In genomic region chr2:32235433-32235832, GRCm38 (mm10) we compare ENCODE assay signal across 7 mouse cellular contexts. TPM values are rescaled to one million over a fixed set of nuclear protein-coding genes. Genes with fewer than 3 reads are reported as not detected.
DNase-seq lines count a peak whose midpoint lies in the region; ATAC-seq and TF ChIP-seq lines count a peak whose summit lies in the region.

No protein-coding gene starts in this region.

- ATAC-seq in lung, embryonic 16.5 days (ENCODE audit: low read depth) = no peak
- no peak for ATAC-seq in limb, embryonic 12.5 days (ENCODE audit: insufficient number of reproducible peaks, insufficient read depth, low FRiP score, low TSS enrichment, low read depth)
- no peak for ATAC-seq in stomach, embryonic 15.5 days (ENCODE audit: insufficient read depth, low FRiP score, low read depth)

- H3K36me3 ChIP-seq in lung, embryonic 16.5 days (ENCODE audit: control insufficient read depth, insufficient read depth, low read length) = peaks cover 29% of the 10 kb centered on the region
- peaks cover 53% of the 10 kb centered on the region for H3K36me3 ChIP-seq in limb, embryonic 12.5 days
- H3K36me3 ChIP-seq in stomach, embryonic 15.5 days = peaks cover 34% of the 10 kb centered on the region

- no peak for DNase-seq in lung, postnatal 4 days
- no peak for DNase-seq in layer of hippocampus, postnatal 14 days (ENCODE audit: low spot score in 2 of 2)
- DNase-seq in left cerebral cortex, postnatal 14 days (ENCODE audit: low spot score in 2 of 2) = no peak

- H3K4me3 ChIP-seq in lung, embryonic 16.5 days (ENCODE audit: low read length) = peak overlapping the region; percentile 75
- peak overlapping the region; percentile 94 for H3K4me3 ChIP-seq in embryonic fibroblast, embryonic 13.5 days (ENCODE audit: insufficient read depth, low read length)
- peak overlapping the region; percentile 65 for H3K4me3 ChIP-seq in limb, embryonic 12.5 days (replicated peaks)
- H3K4me3 ChIP-seq in stomach, embryonic 15.5 days (replicated peaks) = peak overlapping the region; percentile 67

- no peaks in the 10 kb centered on the region for H3K9me3 ChIP-seq in lung, embryonic 16.5 days (ENCODE audit: control insufficient read depth, low read length)
- no peaks in the 10 kb centered on the region for H3K9me3 ChIP-seq in limb, embryonic 12.5 days
- H3K9me3 ChIP-seq in stomach, embryonic 15.5 days = no peaks in the 10 kb centered on the region

- peak overlapping the region; percentile 83 for H3K4me2 ChIP-seq in lung, embryonic 16.5 days (ENCODE audit: low read depth, low read length)
- peak overlapping the region; percentile 79 for H3K4me2 ChIP-seq in limb, embryonic 12.5 days
- H3K4me2 ChIP-seq in stomach, embryonic 15.5 days = peak overlapping the region; percentile 85

- H3K4me1 ChIP-seq in lung, embryonic 16.5 days (replicated peaks; ENCODE audit: control insufficient read depth, insufficient read depth, low read length) = peaks cover 20% of the 10 kb centered on the region
- peaks cover 10% of the 10 kb centered on the region; the same call in 1 of the 2 replicates for H3K4me1 ChIP-seq in embryonic fibroblast, embryonic 13.5 days (ENCODE audit: control insufficient read depth, insufficient read depth, low read length)
- peaks cover 17% of the 10 kb centered on the region for H3K4me1 ChIP-seq in limb, embryonic 12.5 days (replicated peaks)
- H3K4me1 ChIP-seq in stomach, embryonic 15.5 days = peaks cover 13% of the 10 kb centered on the region; the same call in 1 of the 2 replicates

- TF ChIP-seq CTCF in embryonic fibroblast, embryonic 13.5 days (IDR thresholded peaks at IDR 0.05; ENCODE audit: borderline replicate concordance, insufficient read depth, low read length) = no peak

- TF ChIP-seq POLR2A in embryonic fibroblast, embryonic 13.5 days (IDR thresholded peaks at IDR 0.05; ENCODE audit: low read depth, low read length) = no peak

- H3K27ac ChIP-seq in lung, embryonic 16.5 days (ENCODE audit: low read length) = peak overlapping the region; percentile 89; the same call in 1 of the 2 replicates
- H3K27ac ChIP-seq in embryonic fibroblast, embryonic 13.5 days (ENCODE audit: insufficient read depth, low read length) = peak overlapping the region; percentile 87
- H3K27ac ChIP-seq in limb, embryonic 12.5 days = peak overlapping the region; percentile 91
- H3K27ac ChIP-seq in stomach, embryonic 15.5 days = peak overlapping the region; percentile 92

- peak overlapping the region; percentile 79 for H3K9ac ChIP-seq in lung, embryonic 16.5 days (ENCODE audit: low read length)
- H3K9ac ChIP-seq in limb, embryonic 12.5 days (replicated peaks) = peak overlapping the region; percentile 76
- H3K9ac ChIP-seq in stomach, embryonic 15.5 days = peak overlapping the region; percentile 49; the same call in 1 of the 2 replicates

- no peaks in the 10 kb centered on the region for H3K27me3 ChIP-seq in lung, embryonic 16.5 days (ENCODE audit: control insufficient read depth, insufficient read depth, low read depth, low read length)
- H3K27me3 ChIP-seq in limb, embryonic 12.5 days = no peaks in the 10 kb centered on the region
- H3K27me3 ChIP-seq in stomach, embryonic 15.5 days (replicated peaks) = no peaks in the 10 kb centered on the region

- intact Hi-C loops in left cerebral cortex, postnatal 14 days (cut with DNase I) = loop anchor here (5.0 kb wide), 1 partner anchor 52 kb away; the partner anchor contains the start of genes Golga2 and Swi5

- WGBS in lung, embryonic 16.5 days = 26% methylated on average over 7 of the region's 7 CpGs
- WGBS in limb, embryonic 12.5 days = 38% methylated on average over 7 of the region's 7 CpGs
- WGBS in stomach, embryonic 15.5 days = 23% methylated on average over 7 of the region's 7 CpGs

RNA-seq across cellular contexts. Expression of gene Pomt1, which starts 1.0 kb away (rescaled TPM):
- 23.0 and 24.1 TPM in 2 replicates for polyA plus RNA-seq in lung, embryonic 16.5 days (2015; fragmentation: Nextera tagmentation; extraction: Ambion mirVana)
- 19.3 and 22.8 TPM in 2 replicates for polyA plus RNA-seq in embryonic fibroblast, embryonic 13.5 days (2011; ENCODE audit: insufficient read length, low read depth, missing spikeins)
- polyA plus RNA-seq in limb, embryonic 12.5 days (2016; fragmentation: Nextera tagmentation; extraction: Ambion mirVana) = 26.8 and 29.4 TPM in 2 replicates
- polyA plus RNA-seq in stomach, embryonic 15.5 days (2015; fragmentation: Nextera tagmentation; extraction: Ambion mirVana) = 23.5 and 27.8 TPM in 2 replicates
- 10 to 100 TPM; 22.4 to 23.6 TPM for total RNA-seq in layer of hippocampus, postnatal 14 days (2021)
- total RNA-seq in left cerebral cortex, postnatal 14 days (2021) = 10 to 100 TPM; 21.6 to 23.7 TPM

RNA-seq across cellular contexts. Expression of gene Uck1, which starts 24.5 kb away (rescaled TPM):
- 60.8 and 63.8 TPM in 2 replicates for polyA plus RNA-seq in lung, embryonic 16.5 days (2015; fragmentation: Nextera tagmentation; extraction: Ambion mirVana)
- polyA plus RNA-seq in embryonic fibroblast, embryonic 13.5 days (2011; ENCODE audit: insufficient read length, low read depth, missing spikeins) = 20.5 and 22.1 TPM in 2 replicates
- polyA plus RNA-seq in limb, embryonic 12.5 days (2016; fragmentation: Nextera tagmentation; extraction: Ambion mirVana) = 64.8 and 65.3 TPM in 2 replicates
- 59.6 and 65.4 TPM in 2 replicates for polyA plus RNA-seq in stomach, embryonic 15.5 days (2015; fragmentation: Nextera tagmentation; extraction: Ambion mirVana)
- total RNA-seq in layer of hippocampus, postnatal 14 days (2021) = 10 to 100 TPM; 55.5 to 59.2 TPM
- total RNA-seq in left cerebral cortex, postnatal 14 days (2021) = 10 to 100 TPM; 57.5 to 64.7 TPM

RNA-seq across cellular contexts. Expression of gene Golga2, which starts 51.8 kb away (rescaled TPM):
- 25.8 and 27.9 TPM in 2 replicates for polyA plus RNA-seq in lung, embryonic 16.5 days (2015; fragmentation: Nextera tagmentation; extraction: Ambion mirVana)
- 73.1 and 78.9 TPM in 2 replicates for polyA plus RNA-seq in embryonic fibroblast, embryonic 13.5 days (2011; ENCODE audit: insufficient read length, low read depth, missing spikeins)
- 24.9 and 28.4 TPM in 2 replicates for polyA plus RNA-seq in limb, embryonic 12.5 days (2016; fragmentation: Nextera tagmentation; extraction: Ambion mirVana)
- 24.9 and 25.2 TPM in 2 replicates for polyA plus RNA-seq in stomach, embryonic 15.5 days (2015; fragmentation: Nextera tagmentation; extraction: Ambion mirVana)
- total RNA-seq in layer of hippocampus, postnatal 14 days (2021) = 10 to 100 TPM; 73.8 to 86.1 TPM
- 10 to 100 TPM; 78.9 to 83.9 TPM for total RNA-seq in left cerebral cortex, postnatal 14 days (2021)

RNA-seq across cellular contexts. Expression of gene Swi5, which starts 52.4 kb away (rescaled TPM):
- 396 and 415 TPM in 2 replicates for polyA plus RNA-seq in lung, embryonic 16.5 days (2015; fragmentation: Nextera tagmentation; extraction: Ambion mirVana)
- polyA plus RNA-seq in embryonic fibroblast, embryonic 13.5 days (2011; ENCODE audit: insufficient read length, low read depth, missing spikeins) = 474 and 541 TPM in 2 replicates
- 368 and 439 TPM in 2 replicates for polyA plus RNA-seq in limb, embryonic 12.5 days (2016; fragmentation: Nextera tagmentation; extraction: Ambion mirVana)
- polyA plus RNA-seq in stomach, embryonic 15.5 days (2015; fragmentation: Nextera tagmentation; extraction: Ambion mirVana) = 418 and 429 TPM in 2 replicates
- 100 to 1,000 TPM; 210 to 223 TPM for total RNA-seq in layer of hippocampus, postnatal 14 days (2021)
- 100 to 1,000 TPM; 204 to 219 TPM for total RNA-seq in left cerebral cortex, postnatal 14 days (2021)
